Mouse (Mus musculus) cerebellum, adult 11-12 months (tissue): ENCODE results near the gene Gbf1.

Source experiments
- DNase-seq: peaks from one replicate; pipeline ENCODE4 v3.0.0; 2022

Gene Gbf1

DNA sequence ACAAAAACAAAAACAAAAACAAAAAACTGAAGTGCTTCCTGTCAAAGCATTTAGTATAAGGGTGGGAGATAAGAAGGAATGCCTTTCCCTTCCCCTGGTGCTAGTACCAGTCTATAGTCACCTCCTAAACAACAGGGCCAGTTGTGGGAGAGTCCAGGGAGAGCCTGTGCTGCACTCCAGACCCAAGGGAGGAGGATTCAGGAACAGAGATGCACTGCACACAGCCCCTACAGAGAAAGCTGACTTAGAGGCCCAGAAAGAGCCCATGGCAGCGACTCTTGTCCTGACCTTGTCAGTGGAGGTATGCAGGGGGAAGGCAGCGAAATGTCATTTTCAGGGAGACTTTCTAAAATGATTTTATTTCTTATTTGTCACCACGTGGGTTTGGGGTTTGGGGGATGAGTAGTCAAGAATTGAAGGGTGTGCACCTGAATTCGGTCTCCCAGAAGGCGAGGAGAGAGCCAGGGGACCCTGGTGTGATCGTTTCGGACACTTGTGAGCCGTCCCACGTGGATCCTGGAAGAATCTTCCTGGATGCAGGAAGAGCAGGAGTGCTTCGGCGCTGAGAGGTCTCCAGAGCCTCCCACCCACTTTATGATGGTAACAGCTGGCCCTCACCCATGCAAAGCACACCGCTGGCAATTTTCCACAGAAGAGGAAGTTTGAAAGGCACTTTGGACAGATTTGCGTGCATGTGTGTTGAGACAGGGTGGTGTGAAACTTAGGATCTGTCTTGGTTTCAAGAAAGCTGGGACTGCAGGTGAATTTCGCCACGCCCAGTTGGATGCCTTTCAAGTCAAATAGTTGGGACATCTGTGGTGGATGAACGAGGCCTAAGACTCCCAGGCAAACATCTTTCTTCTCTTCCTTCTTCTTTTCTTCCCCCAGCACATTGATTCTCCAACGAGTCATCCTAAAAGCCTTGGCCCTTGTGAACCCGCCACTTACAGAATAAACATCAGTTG lies 151.2 kb downstream of the Gbf1 start:
- peak; percentile 28 for DNase-seq

DNA sequence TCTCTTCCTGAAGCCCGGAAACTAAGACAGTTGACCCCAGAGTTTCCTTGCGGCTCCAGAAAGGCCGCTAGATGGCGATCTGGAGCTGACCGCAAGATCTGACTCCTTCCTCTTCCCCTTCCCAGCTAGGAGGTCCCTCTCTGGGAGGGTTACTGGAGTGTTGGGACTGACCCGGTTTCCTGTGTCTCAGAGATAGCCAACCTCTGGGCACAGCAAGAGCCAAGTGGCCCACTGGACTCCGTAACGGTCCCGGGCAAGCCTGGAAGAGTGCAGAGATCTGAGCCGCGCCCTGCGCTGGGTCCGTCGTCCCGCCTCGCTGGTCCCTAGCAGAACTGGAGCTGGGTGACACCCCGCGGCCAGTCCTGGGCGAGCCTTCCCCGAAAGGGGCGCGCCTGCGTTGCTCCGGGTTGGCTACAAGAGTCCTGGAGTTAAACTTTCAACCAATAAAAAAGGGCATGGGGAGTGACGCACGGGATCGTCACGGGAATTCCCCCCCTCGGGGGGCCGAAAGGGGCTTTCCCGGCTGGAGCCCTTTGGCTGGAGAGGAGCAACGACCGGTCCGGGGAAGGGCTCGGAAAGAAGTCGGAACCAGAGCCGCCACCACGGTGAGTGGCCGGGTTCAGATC lies 152.0 kb downstream of the Gbf1 start, which contains the start of gene Nfkb2:
Gene Nfkb2, plus strand, starts transcription at position 105 of the 626 bp plus-strand sequence.
- DNase-seq = peak; percentile 72

DNA sequence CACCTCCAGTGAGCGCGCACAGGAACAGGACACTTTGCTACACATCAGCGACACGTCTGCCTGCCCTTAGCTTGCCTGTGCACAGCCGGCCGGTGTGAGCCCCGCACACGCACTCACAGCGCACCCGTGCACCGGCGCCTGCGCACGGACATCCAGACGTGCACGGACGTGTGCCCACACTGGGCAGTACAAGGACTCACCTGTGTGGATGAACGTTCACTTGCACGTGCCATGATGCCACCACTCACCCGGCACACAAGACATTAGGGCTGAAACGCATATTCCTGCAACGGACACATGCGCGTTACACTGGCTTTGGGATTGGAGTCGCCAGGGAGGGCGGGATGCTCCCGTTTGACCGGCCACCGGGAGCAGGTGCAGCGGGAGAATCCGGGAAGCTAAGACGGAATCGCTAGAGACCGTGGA lies 152.6 kb downstream of the Gbf1 start:
- peak; percentile 25 for DNase-seq

DNA sequence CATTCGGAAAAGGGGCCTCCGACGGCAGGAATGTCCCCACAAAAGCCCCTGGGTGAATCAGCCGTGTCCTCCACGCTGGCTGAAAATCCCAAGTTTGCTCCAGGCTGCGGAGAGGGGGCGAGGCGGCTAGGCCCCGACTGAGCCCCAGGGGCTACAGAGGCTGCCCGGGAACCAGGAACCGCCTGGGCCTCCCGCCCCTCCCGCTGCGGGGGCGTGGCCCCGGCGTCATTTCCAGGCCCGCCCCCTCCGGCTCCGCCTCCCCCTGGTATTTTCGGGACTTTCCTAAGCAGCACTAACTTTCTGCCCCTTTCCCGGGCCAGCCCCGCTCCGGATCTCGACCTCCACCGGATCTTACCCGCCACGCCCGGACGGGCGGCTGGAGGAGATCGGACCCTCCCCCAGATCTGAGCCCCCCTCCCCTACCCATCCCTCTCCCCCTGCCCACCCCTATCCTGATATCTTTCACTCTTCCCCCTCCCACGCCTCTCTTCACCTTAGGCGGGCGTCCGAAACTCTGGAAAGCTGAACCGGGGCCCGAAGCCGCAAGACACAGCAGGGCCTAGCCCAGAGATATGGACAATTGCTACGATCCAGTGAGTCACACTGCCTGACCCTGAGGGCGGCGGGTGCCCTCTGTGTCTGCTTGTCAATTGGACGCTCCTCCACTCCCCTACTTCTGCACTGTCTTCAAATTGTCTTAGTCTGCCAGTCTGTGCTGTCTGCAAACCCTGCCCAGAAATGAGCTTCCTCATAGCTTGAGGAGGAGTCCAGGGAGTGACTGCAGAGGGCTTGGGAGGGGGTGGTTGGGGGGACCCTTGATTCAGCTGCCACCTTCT lies 153.3 kb downstream of the Gbf1 start:
- peak; percentile 48 for DNase-seq

DNA sequence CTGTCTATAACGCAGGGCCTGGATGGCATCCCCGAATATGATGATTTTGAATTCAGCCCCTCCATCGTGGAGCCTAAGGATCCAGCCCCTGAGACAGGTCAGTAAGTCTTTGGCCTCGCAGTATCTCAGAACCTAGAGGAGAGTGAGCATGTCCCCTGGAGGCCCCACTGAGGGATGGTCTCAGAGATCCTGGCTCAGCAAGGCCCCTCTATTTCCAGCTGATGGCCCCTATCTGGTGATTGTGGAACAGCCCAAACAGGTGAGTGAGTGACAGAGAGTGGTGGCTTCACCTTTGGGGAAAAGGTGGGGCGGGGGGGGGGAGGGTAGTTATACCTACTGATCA lies 153.9 kb downstream of the Gbf1 start:
- peak; percentile 19 for DNase-seq

DNA sequence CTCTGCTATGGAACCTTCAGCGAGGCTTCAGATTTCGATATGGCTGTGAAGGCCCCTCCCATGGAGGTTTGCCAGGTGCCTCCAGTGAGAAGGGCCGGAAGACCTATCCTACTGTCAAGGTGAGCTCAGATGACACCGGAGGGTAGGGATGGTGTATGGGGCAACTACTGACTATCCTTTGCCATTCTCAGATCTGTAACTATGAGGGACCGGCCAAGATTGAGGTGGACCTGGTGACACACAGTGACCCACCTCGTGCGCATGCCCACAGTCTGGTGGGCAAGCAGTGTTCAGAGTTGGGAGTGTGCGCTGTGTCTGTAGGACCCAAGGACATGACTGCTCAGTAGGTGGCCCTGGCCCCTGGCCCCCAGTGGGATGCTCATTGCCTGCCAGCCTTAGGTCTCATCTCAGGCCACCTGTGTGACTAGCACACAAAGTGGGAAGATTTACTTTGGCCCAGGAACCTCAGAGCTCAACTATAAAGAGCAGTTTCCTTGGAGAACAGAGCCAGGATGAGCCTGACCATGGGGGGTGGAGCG lies 154.5 kb downstream of the Gbf1 start:
- DNase-seq = peak; percentile 40

DNA sequence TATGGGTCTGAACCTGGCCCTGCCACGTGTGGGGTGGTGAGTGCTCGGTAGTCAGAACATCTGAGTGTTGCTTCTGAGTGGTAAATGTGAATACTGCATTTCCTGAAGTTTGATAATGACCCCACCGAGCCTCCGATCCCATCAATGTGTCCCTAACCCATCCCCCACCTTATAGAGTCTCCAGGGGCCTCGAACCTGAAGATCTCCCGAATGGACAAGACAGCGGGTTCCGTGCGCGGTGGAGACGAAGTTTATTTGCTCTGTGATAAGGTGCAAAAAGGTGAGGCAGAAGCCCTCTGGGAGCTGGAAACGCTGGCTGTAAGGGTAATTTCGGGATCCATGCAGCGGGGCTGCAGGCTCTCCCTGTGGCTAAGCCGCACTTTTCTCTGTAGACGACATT lies 155.5 kb downstream of the Gbf1 start:
- peak; percentile 37 for DNase-seq

DNA sequence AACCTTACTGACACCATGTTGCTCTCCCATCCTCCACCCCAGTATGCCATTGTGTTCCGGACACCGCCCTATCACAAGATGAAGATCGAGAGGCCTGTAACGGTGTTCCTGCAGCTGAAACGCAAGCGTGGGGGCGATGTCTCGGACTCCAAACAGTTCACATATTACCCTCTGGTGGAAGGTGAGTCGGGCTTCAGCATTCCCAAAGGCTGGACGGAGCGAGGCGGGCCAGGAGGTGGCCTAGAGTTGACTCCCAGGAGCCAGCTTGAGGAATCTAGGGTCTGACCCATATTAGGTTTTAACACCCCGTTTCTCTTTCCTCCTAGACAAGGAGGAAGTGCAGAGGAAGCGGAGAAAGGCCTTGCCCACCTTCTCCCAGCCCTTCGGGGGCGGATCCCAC lies 156.0 kb downstream of the Gbf1 start:
- peak; percentile 48 for DNase-seq

DNA sequence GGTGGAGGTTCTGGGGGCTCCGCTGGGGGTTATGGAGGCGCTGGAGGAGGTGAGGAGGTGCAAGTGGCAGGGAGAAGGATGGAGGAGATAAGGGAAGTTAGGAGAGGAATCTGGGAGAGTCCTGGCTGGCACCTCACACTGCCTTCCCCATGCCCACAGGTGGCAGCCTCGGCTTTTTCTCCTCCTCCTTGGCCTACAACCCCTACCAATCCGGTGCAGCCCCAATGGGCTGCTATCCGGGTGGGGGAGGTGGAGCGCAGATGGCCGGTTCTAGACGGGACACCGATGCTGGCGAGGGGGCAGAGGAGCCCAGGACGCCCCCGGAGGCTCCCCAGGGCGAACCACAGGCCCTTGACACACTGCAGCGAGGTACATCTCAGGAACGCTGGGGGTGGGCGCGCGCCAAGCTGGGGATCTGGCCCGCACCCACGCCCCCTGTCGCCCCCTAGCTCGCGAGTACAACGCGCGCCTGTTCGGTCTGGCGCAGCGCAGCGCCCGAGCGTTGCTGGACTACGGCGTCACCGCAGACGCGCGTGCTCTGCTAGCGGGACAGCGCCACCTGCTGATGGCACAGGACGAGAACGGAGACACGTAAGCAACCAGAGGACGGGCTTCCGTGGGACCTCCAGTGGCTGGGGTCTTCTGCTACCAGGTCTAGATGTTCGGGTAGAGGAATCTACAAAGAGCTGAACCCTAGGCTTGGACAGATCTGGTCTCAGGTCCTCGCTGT lies 156.6 kb downstream of the Gbf1 start:
- peak; percentile 86 for DNase-seq

DNA sequence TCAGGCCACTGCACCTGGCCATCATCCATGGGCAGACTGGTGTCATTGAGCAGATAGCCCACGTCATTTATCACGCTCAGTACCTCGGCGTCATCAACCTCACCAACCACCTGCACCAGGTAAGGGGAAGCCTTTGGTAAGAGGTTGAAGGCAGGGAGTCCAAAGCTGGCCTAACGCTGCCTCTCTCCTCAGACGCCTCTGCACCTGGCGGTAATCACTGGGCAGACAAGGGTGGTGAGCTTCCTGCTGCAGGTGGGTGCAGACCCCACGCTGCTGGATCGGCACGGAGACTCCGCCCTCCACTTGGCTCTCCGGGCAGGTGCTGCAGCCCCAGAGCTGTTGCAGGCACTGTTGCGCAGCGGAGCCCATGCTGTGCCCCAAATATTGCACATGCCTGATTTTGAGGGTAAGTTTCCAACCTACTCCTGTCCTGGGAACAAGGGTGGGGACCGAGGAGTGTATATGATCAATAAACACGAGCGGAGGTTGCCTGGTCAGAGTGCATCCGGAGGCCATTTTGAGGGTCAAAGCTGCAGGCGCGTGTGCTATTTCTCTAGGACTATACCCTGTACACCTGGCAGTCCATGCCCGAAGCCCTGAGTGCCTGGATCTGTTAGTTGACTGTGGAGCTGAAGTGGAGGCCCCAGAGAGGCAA lies 157.5 kb downstream of the Gbf1 start:
- peak; percentile 63 for DNase-seq

DNA sequence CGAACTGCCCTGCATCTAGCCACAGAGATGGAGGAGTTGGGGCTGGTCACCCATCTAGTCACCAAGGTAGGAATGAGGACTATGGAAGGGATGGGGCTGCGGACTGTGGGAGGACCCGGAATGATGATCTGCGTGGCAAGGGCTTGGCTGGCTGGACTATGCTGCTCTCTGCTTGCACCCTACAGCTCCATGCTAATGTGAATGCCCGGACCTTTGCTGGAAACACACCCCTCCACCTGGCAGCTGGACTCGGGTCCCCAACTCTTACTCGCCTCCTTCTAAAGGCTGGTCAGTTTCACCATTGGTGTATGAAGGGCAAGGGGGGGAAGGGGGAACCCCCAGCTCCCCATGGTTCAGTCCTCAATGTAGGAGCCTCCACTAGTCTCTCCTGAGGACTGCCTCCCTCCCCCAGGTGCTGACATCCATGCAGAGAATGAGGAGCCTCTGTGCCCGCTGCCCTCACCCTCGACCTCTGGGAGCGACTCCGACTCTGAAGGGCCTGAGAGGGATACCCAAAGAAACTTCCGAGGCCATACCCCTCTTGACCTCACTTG lies 158.1 kb downstream of the Gbf1 start:
- DNase-seq = peak; percentile 52

DNA sequence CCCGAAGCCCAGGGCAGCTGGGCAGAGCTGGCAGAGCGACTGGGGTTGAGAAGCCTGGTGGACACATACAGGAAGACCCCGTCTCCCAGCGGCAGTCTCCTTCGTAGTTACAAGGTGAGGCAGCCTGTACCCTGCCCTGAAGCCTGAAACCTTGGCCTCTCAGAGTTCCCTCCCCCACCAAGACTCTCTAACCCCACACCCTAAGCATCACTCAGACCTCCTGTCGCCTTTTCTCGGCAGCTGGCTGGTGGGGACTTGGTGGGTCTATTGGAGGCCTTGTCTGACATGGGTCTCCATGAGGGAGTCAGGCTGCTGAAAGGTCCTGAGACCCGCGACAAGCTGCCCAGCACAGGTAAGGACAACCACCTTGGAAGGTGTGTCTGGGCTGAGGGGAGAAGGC lies 159.0 kb downstream of the Gbf1 start:
- DNase-seq = peak; percentile 42

DNA sequence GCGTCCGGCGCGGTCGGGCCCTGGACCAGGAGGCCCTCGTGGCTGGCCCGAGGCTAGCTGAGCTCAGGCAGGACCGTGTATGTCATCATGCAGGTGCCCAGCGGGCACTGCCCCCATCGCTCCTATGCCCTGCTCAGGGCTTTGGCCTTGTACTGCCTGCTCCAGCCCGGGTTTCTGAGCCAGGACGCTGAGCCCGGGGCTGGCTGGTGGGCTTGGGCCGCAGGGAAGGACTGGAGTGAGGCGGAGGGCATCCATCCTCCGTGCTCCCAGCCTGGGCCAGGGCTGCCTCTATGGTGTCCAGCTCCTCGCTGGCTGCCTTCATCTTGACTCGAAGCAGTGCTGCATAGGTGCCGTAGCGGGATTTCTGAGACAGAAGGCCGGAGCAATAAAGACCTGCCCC lies 160.3 kb downstream of the Gbf1 start:
- DNase-seq = peak; percentile 37

DNA sequence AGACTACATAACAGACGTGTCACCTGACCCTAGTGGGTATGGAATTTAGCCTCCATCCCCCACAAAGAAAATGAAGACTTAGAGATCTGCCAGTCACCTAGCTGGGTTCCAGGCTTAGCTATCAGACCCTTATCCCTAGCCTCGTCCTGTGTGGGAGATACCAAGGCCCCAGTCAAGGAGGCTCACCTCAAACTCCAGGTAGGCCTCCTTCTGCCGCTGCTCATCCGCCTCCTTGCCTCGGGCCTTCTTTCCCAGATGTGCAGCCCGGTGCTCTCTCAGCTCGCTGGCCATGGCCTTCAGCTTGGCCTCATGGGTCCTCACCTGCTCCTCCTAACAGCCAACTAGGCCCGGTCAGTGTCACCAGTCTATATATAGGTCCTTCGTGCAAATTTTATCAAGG lies 160.8 kb downstream of the Gbf1 start:
- DNase-seq = no peak

DNA sequence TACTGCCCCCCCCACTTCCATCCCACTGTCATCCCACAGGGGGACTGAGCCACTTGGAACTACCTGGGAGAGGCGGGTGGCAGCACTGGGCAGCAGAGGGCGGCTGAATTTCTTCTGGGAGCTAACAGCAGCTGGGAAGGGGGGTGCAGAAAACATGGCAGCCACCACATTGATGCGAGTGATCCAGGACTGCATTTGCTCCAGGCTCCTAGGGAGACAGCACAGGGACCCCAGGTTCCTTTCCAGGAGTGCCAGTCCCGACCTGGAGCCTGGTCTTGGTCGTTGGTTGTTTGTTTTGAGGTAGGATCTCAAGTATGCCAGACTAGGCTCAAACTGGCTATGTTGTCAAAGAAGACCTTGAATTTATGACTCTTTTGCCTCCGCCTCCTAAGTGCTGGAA lies 161.3 kb downstream of the Gbf1 start:
- DNase-seq = peak; percentile 28

DNA sequence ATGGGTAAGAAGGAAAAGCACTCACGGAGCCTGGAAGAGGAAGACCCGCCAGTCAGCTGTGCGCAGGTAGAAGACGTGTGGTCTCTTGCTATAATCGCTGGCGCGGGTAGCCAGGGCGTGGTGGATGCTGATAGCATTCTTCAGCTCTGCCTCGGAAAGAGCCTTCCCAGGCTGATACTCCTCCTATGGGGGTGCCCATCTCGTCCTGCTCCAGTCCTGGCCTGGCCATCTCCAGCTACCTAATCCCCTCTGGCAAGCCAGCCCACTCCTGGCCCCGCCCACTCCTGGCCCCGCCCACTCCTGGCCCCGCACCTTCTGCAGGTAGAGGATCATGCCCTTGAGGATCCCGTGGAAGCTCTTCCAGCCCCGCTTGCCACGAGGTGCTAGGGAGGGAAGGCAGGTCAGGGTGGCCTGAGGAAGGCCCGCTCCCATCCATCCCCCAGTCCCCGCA lies 161.9 kb downstream of the Gbf1 start:
- peak; percentile 62 for DNase-seq

DNA sequence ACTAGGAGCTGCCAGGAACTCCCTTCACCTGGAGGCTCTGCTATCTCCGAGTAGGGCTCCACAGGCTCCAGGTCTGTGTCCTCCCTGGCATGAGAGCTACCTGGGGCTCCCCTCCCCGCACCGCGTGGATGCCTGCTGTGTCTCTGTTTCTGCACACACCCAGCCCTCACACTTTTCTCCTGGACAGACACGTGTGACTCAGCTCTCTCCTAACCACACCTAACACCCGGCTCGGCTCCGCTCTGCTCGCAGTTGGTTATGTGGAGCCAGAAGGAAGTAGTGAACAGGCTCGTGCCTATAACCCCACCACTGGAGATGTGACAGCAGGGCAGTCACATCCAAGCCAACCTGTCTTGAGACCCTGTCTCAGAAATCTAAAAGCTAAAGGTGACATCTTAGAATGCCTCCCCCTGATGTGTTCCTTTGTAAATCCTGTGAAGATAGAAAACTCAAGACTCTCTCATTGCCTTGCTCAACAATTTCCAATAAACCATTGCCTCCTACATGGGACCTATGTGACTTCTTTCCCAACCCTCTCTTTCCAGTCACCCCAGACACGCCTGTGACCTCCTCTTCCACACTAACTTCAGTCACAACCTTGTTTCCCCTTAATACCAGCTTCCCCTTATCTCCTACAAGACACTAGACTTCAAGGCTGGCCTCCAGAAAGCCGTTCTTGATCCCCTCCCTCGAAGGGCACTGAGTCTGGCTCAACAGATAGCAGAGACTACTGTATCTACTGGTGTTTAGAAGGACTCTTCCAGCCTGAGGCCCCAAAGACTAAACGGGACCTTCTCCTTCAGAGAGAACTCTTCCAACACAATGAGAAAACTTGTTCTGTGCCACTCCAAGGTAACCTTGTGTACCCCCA lies 162.8 kb downstream of the Gbf1 start:
- DNase-seq = peak; percentile 34

DNA sequence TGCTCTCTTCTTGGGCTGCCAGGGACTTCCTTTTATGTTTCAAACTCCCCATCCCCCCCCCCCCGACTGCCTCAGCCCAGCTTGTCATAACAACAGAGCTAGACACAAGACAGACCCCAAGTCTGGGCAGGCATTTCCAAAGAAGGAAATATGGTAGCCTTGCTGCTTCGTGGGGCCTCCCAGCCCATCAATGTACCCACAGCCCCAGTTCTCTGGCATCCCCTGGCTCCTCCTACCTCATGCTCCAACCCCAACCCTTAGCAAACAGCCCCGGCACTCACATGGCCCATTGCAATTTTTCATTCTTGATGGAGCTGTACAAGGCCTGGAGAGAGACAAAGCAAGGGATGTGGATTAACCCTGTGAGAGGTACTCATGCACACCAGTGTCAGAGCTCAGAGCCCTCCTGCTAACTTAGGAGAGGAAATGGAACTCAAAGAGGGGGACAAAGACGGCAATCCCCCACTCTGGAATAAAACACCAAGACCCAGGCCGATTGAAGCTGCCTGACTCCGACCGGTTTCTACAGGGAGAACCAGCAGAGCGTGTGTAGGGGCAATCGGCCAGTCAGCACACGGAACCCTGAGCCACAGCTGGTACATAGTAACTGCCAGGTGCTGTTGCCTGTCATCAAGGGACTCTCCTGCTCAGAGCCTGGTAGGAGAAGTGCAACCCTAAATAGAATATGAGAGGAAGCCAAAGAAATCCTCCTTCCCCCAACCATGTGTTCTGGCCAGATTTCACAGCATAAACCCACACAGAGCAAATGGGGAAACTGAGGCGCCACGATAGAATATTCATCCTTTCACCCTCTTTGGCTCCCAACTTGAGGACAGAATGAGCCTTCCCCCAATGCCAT lies 163.7 kb downstream of the Gbf1 start:
- DNase-seq = peak; percentile 35

DNA sequence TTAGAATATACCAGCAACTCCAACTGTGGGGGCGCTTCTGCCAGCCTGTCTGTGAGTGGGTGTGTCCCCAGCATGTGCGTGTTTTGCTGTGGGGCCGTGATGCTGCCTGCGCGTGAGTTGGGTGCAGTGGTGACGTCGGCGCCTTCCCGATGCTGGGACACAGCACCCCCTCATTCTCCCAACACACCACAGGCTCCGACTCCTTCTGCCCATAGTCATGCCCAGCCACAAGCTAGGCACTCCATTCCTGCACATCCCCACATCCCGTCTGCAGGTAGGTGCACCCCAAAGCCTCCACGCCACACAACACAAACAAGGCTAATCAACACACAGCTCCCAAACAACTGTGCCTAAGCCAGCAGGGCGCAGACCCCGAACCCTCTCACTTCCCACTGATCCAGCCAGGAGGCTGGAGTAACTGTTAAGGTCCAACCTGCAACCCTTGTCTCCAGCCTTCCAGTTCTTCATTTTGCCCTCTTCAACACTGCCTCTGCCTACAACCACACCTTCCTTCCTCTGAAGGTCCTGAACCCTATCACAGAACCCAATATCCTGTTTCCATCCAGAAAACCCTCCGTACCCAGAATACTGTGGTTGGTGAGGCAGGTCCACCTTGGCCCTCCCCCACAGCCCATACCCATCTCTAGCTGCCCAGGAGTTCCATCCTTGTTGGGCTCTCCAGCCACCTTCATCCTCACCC lies 164.7 kb downstream of the Gbf1 start:
- DNase-seq = peak; percentile 53
